Mouse (Mus musculus) spleen, postnatal 10 days (tissue): Measurements from ENCODE around the gene Pde4d.
"Not testable (repeated sequence)": the region's sequence is repeated elsewhere in the genome, so short reads cannot be mapped to it uniquely, and the experiment has no call there.

Experiments
- DNase-seq, 2 experiments: peaks; one replicate each; pipeline ENCODE4 v3.0.0; 2021 to 2022; ENCODE audit warnings: low spot score in 2 of 2

The Pde4d gene

GRCm38 (mm10) chr13:108686807-108687206, 237.1 kb downstream of the Pde4d start:
- peak in 1 of 2 experiments; percentile 18 for DNase-seq

GRCm38 (mm10) chr13:108692883-108693550, 243.3 kb downstream of the Pde4d start:
- no peak for DNase-seq

GRCm38 (mm10) chr13:108705441-108705840, 255.7 kb downstream of the Pde4d start:
- DNase-seq, result no peak

- DNase-seq, result no peak
These were observed 264.3 kb downstream of the Pde4d start for GRCm38 (mm10) chr13:108714032-108714431.

- no peak for DNase-seq
These were observed 265.3 kb downstream of the Pde4d start for GRCm38 (mm10) chr13:108715029-108715428.

- DNase-seq, result peak; percentile 5 to 60
These were observed 272.5 kb downstream of the Pde4d start for GRCm38 (mm10) chr13:108722234-108722633.

GRCm38 (mm10) chr13:108734356-108734755, 284.6 kb downstream of the Pde4d start:
- DNase-seq, result not testable (repeated sequence)

GRCm38 (mm10) chr13:108751155-108751840, 301.6 kb downstream of the Pde4d start:
- no peak for DNase-seq

- DNase-seq, result no peak
These were observed 307.7 kb downstream of the Pde4d start for GRCm38 (mm10) chr13:108757477-108757876.

- DNase-seq, result no peak
These were observed 308.6 kb downstream of the Pde4d start for GRCm38 (mm10) chr13:108758331-108758730.

GRCm38 (mm10) chr13:108759140-108759539, 309.4 kb downstream of the Pde4d start:
- no peak for DNase-seq

- DNase-seq, result no peak
These were observed 313.5 kb downstream of the Pde4d start for GRCm38 (mm10) chr13:108763295-108763694.

- no peak for DNase-seq
These were observed 316.4 kb downstream of the Pde4d start for GRCm38 (mm10) chr13:108766020-108766727.

- DNase-seq, result no peak
These were observed 319.8 kb downstream of the Pde4d start for GRCm38 (mm10) chr13:108769465-108770056.

- DNase-seq, result no peak
These were observed 322.6 kb downstream of the Pde4d start for GRCm38 (mm10) chr13:108772386-108772785.

- peak in 1 of 2 experiments; percentile 17 for DNase-seq
These were observed 325.2 kb downstream of the Pde4d start for GRCm38 (mm10) chr13:108774981-108775380.

- DNase-seq, result no peak
These were observed 326.1 kb downstream of the Pde4d start for GRCm38 (mm10) chr13:108775882-108776281.

GRCm38 (mm10) chr13:108797620-108798019, 347.9 kb downstream of the Pde4d start:
- not testable (repeated sequence) for DNase-seq

- DNase-seq, result no peak
These were observed 359.4 kb downstream of the Pde4d start for GRCm38 (mm10) chr13:108809191-108809590.

GRCm38 (mm10) chr13:108812956-108813355, 363.2 kb downstream of the Pde4d start:
- DNase-seq, result peak in 1 of 2 experiments; percentile 20

GRCm38 (mm10) chr13:108819846-108820408, 370.2 kb downstream of the Pde4d start:
- DNase-seq, result no peak

- DNase-seq, result no peak
These were observed 370.7 kb downstream of the Pde4d start for GRCm38 (mm10) chr13:108820487-108820886.
